Mouse (Mus musculus) adrenal gland, postnatal 25 days (tissue): Measurements from ENCODE around the gene Atp6ap1. TPM values are rescaled to one million over a fixed set of nuclear protein-coding genes. Genes with fewer than 3 reads are reported as not detected.
A peak's percentile ranks its signal among the peaks of the same experiment; 100 is the strongest.

Experiments
- DNase-seq: peaks from one replicate; pipeline ENCODE4 v3.0.0; 2021; ENCODE audit warnings: mixed read lengths
- microRNA-seq, 2 experiments: library from miRNA; unstranded; fragments of <30 nt; microRNA quantifications; one replicate each; pipeline ENCODE4 v1.2.0; 2021
- total RNA-seq: library from RNA; stranded (reverse); gene quantifications from 2 replicates; pipeline ENCODE4 v1.2.3, GENCODE M21; 2021

The Atp6ap1 gene
- total RNA-seq, 1 experiment from 2014 or later: 218 TPM

DNA sequence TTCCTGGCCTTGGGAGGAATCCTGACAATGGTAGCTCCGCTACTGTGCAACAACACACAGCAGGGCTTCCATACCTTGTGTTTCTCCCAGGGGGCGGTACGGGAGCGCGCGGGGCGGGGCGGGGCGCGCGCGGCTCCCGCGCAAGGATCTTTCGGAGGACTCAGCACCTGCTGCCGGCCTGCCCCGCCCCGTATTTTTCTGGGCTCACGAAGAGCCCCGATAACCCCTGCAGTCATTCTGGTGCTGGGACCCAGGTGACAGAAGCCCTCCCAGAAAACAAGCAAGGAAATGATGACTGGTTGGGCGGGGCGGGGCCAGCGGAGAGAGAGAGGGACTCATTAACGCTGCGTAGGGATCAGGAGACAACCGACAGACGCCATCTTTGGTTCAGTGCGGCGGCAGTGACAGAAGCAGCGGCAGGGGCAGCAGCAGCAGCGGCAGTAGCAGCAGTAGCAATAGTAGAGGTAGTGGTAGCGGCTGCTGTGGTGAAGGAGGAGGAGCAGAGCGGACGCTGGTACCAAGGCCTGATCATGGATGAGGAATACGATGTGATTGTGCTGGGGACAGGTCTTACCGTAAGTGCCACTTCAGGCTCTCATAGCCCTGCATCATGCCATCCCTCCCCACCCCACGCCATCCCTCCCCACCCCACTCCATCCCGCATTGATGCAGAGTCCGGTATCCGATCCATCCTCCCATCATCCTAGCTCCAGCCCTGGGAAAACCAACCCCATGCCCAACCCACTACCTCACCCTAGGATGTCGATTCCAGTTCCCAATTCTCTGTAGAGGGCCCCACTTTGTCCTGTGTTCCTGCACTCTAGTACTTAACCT is 8.2 kb downstream of the Atp6ap1 start, which contains the start of gene Gdi1:
Gene Gdi1, plus strand, starts transcription at position 132 of the 834 bp plus-strand sequence.
- DNase-seq: peak; percentile 70

DNA sequence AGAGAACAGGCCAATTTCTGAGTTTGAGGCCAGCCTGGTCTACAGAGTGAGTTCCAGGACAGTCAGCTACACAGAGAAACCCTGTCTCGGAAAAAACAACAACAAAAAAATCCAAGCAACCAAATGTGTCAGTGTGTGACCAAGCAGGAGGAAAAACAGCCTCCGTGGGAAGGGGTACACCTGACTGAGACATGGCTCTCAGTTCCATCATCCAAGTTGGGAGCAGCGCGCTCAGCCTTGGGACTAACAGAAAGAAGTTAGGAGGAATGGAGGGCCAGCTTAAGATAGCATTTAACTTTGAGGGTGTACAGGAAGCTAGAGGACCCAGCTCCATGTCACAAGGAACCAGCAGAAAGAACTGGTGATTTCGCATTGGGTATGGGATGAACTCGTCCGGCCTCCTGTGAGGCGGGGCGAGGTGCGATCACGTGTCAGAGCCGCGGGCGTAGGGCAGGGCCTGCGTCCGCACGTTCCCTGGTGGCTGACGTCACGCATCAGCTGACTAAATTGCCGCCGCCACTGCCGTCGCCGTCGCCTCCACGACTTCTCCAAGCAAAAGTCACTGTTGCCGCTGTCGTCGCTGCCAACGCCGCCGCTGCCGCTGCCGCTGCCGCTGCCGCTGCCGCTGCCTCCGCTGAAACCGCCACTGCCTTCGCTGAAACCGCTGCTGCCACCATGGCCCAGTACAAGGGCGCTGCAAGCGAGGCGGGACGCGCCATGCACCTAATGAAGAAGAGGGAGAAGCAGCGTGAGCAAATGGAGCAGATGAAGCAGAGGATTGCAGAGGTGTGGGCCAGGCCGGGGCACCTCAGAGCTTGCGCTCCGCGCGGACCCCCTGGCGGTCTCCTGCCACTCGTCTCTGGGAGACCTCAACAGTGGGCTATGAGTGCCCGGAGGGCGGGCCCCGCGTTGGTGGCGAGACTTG is 15.9 kb downstream of the Atp6ap1 start, which contains the start of gene Fam50a:
Gene Fam50a, plus strand, starts transcription at position 494 of the 925 bp plus-strand sequence.
- DNase-seq: peak; percentile 85

DNA sequence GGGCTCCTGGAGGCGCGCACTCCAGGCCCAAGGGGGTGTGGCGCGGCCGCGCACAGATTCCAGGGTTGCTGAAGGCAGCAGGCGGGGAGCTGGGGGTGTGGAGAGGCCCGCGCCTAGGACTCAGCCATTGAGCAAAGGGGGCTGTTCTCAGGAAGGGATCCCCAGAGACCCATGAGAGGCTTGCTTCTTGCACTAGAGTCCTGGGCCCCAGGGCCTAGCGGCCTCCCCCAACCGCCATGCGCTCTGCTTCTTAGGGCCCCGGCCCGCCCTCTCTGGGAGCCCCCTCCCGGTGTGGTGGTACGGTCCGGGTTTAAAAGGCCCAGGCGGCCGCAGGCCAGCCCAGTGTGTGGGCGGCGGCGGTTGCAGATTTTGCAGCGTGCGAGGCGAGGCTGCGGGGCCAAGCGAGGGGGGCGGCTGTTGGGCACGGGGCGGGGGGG is 31.8 kb downstream of the Atp6ap1 start, which contains the start of gene Plxna3:
Gene Plxna3, plus strand, starts transcription at position 342 of the 437 bp plus-strand sequence.
- DNase-seq: peak; percentile 75

DNA sequence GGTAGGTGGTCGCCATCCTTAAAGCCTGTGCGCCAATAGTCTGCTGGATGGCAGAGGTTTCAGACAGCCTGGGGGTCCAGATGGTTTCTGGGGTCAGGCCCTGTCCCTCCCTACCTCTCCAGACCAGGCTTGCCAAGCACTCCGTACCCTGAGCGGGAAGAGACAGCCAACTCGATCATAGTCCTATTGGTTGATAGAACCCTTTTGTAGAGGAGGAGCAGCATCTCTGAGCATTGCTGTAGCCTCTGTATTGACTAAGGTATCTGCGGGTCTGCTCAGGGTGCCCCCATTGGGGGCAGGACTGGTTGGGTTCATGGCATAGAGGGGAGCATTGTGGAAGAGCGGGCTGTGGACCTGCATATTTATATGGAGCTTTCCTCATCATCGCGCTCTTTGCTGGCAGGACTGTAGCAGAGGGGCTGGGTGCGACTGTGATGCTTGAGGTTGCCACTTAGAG is 32.3 kb downstream of the Atp6ap1 start:
- no peak for DNase-seq

DNA sequence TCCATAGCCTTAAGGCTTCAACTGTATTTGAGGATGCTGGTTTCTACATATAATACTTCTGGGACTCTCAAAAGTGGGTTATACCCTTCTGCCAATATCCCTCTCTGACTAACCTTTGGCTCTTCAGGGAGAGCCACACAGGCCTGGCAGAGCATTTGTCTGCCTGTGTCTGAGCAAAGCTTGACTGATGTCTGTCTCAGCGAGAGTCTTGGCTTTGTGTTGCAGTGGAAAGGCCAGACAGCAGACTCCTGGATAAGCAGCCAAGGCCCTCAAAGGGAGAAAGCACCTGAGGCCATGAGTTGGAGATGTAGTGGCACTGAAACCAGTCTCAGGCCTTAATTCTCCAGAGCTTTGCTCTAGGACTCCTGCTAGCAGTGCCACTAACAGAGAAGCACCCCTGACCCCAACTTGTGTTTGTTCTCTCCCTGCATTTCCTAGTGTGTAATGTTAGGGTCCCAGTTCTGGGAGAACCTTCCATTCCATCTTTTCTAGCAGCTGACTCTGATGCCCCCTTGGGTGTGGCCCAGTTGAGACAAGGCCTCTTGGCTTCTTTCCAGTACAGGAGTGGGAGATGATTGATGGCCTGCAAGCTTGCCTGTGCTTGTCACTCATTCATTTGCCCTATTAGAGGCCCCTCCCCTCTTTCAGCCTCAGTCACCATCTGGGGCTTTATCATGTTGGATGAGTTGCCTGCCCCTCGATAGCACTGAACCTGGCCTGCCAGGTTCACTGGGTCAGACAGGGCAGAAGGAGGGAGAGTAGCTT is 33.5 kb downstream of the Atp6ap1 start:
- no peak for DNase-seq

DNA sequence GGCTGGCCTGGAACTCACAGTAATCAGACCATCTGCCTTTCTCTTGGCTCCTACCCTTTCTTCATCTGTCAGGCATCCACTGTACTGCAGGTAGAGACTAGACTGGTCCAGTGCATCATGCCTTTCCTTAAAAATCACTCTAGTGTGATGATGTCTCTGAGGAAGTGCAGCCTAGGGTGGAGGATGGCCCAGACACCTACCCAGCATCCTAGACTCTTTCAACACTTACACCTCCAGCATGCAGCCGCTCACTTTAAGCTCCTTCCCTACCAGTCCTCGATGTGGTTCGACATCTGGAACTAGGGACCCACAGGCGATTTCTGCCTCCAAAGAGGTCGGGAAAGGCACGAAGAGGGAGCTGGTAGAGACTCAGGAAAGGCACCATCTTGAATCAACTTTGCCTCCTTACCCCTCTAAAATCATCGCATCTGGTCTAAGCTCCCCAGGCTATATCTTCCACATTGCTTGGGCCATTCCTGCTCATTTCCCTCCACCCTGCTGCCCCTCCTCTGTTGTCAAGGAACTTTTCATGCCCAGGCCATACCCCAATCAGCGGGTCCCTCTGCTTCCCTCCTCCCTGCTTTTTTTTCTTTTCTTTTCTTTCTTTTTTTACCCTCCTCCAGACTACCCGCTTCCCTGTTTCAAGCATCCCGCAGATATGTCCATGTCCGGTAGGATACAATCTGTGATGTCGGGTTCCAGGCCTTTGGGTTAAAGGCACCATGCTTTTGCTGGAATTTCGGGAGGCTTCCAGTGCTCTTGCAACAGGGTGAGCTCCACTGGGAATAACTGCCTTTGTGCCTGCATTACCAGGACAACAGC is 56.0 kb downstream of the Atp6ap1 start:
- DNase-seq: no peak

DNA sequence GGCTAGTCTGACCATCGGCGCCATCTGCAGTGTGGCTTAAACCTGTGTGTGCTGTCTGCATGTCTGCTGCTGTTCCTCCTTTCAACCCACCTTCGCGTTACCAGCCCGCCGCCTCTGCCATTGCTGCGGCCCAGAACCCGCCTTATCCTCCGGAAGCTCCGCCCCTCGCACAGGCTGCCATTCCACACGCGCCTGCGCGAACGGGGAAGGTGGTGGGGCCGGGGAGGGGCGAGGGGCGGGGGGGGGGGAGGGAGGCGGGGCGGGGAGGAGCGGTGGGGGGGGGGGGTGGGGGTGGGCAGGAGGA is 56.5 kb downstream of the Atp6ap1 start, which contains the start of gene Lage3:
Gene Lage3, minus strand, starts transcription at position 152 of the 304 bp plus-strand sequence.
- DNase-seq: peak; percentile 86

Small RNA genes within 50 kb of the gene (microRNA-seq; reads per million reads assigned to microRNA genes)
- gene Mir7091 (0 to 0.36 reads per million in 2 experiments), gene Mir7092 (0 reads per million in 2 experiments)

Other genes with a start within 250 kb of the Atp6ap1 start
- not detected in 2 replicates for gene Opn1mw, start 169.6 kb upstream of the Atp6ap1 start, total RNA-seq
- 34.3 and 42.6 TPM in 2 replicates for gene Mecp2, start 161.7 kb upstream of the Atp6ap1 start, total RNA-seq
- not detected in 2 replicates for gene Tex28, start 129.3 kb upstream of the Atp6ap1 start, total RNA-seq
- gene Tktl1, start 119.8 kb upstream of the Atp6ap1 start, total RNA-seq: not detected in 2 replicates
- 138 and 183 TPM in 2 replicates for gene Flna, start 47.3 kb upstream of the Atp6ap1 start, total RNA-seq
- gene Emd, start 42.4 kb upstream of the Atp6ap1 start, total RNA-seq: 38.8 and 53.8 TPM in 2 replicates
- 164 and 380 TPM in 2 replicates for gene Rpl10, start 26.3 kb upstream of the Atp6ap1 start, total RNA-seq
- 75.4 and 94.9 TPM in 2 replicates for gene Taz, start 15.2 kb upstream of the Atp6ap1 start, total RNA-seq
- gene Dnase1l1, start 14.8 kb upstream of the Atp6ap1 start, total RNA-seq: 17.8 and 20.3 TPM in 2 replicates
- gene Gdi1, start 7.9 kb downstream of the Atp6ap1 start, total RNA-seq: 234 and 244 TPM in 2 replicates
- 62.1 and 65.8 TPM in 2 replicates for gene Fam50a, start 15.9 kb downstream of the Atp6ap1 start, total RNA-seq
- 9.9 and 21.7 TPM in 2 replicates for gene Plxna3, start 32.0 kb downstream of the Atp6ap1 start, total RNA-seq
- gene Lage3, start 56.5 kb downstream of the Atp6ap1 start, total RNA-seq: 49.0 and 66.8 TPM in 2 replicates
- 59.6 and 60.7 TPM in 2 replicates for gene Ubl4a, start 76.1 kb downstream of the Atp6ap1 start, total RNA-seq
- gene Slc10a3, start 76.3 kb downstream of the Atp6ap1 start, total RNA-seq: 18.0 and 20.4 TPM in 2 replicates
- 22.2 and 26.2 TPM in 2 replicates for gene Fam3a, start 96.2 kb downstream of the Atp6ap1 start, total RNA-seq
- 61.3 and 84.3 TPM in 2 replicates for gene Ikbkg, start 96.2 kb downstream of the Atp6ap1 start, total RNA-seq
- gene G6pdx, start 132.1 kb downstream of the Atp6ap1 start, total RNA-seq: 144 and 163 TPM in 2 replicates
- gene Gm6880, start 184.3 kb downstream of the Atp6ap1 start, total RNA-seq: not detected in 2 replicates